Mouse (Mus musculus): ENCODE results near the gene Hes7. TPM values are rescaled to one million over a fixed set of nuclear protein-coding genes. Genes with fewer than 3 reads are reported as not detected.

Gene Hes7
- polyA plus RNA-seq, 1 experiment from 2014 or later, result 0.65 TPM

DNA sequence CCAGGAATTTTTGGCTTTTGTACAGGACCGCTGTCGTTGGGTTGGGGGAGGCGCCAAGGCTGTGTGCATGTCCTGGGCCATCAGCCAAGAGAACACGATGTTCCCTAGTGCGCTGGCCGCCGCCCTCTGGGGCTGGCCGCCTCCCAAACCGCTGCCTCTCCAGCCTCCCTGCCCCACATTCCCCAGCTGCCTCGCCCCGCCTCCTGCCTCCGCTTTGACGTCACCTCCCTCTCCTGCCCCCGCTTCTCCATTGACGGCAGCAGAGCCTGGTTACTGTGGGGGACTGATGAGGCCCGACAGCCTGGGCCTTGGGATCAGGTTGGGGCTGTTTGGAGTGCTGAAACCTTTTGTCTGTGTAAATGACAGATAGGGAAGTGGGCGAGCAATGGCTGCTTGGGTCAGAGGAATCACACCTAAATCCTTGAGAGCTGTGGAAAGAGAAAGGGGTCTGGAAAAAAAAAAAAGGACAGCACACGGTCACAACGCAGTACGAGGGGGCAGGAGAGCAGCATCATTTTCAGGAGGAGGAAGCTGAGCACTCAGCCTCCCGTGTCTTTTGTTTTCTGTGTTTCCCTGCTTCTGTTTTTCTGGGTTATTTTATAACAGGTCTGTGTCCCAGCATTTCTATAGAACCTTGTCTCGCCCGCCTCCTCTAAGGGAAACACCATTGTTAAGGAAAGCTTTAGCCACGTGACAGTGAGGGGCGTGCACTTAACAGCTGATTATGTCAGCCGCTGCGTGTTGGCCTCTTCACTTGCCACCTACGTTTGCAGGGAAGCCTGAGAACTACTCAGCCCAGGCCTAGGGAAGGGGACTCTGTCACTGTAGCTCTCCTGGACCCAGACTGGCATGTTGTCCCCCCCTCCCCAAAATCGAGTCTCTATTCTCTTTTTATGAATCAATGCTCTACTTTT lies 23.0 kb upstream of the Hes7 start:
- H3K27me3 ChIP-seq (ENCODE audit: control insufficient read depth, insufficient read depth, low read length), result no peaks in the 10 kb centered on the region
- H3K36me3 ChIP-seq (ENCODE audit: control insufficient read depth, insufficient read depth, low read length), result peaks cover 4% of the 10 kb centered on the region; the same call in 1 of the 2 replicates
- no peak for ATAC-seq (ENCODE audit: insufficient number of reproducible peaks, low FRiP score, low TSS enrichment, low read depth)
- H3K4me3 ChIP-seq (ENCODE audit: low read depth, low read length), result peak overlapping the region; percentile 26
- H3K9me3 ChIP-seq (ENCODE audit: control insufficient read depth, low read length), result no peaks in the 10 kb centered on the region
- H3K4me1 ChIP-seq (ENCODE audit: control insufficient read depth, insufficient read depth, low read length), result peaks cover 37% of the 10 kb centered on the region
- no peak overlapping the region; the same call in 1 of the 2 replicates for H3K9ac ChIP-seq (ENCODE audit: low read length)
- WGBS, result 5% methylated on average over 29 of the region's 29 CpGs
- H3K27ac ChIP-seq (replicated peaks; ENCODE audit: low read depth, low read length), result no peak overlapping the region
- peak; percentile 88 for DNase-seq (ENCODE audit: low spot score)
- peak overlapping the region; percentile 92 for H3K4me2 ChIP-seq (ENCODE audit: low read depth, severe bottlenecking)

DNA sequence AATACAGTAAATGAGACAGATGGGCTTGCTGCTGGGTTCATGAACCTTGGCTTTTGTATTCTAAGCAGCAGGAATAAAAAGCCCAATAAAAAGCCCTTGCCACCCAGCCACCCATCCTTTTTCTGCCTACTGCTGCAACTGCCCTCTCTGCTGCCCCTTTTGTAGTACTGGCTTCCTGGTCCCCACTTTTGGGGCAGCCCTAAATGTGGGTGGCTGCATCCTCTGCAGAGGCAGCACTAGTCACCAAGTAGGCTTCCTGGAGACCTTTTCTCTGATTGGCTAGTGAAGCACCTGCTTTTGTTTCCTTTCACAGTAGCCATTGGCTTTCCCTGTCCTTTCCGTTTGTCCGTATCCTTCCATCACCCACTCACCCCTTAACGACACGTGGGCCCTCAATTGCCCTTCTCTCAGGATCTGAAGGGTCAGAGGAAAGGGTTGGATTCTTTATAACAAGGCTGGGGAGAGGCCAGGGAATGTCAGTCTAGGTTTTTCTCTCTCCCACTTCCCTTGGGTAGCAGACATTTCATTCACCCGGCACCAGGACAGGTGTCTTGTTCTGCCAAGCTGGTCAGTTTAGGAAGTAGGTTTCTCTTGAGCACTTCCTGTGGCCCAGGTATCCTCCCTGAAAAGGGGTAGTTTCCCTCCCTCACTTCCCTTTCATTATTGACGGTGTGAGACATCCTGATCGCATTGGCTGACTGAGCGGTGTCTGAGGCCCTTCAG lies 22.0 kb upstream of the Hes7 start:
- H3K27ac ChIP-seq (replicated peaks; ENCODE audit: low read depth, low read length), result no peak overlapping the region
- H3K9ac ChIP-seq (ENCODE audit: low read length), result no peak overlapping the region
- ATAC-seq (ENCODE audit: insufficient number of reproducible peaks, low FRiP score, low TSS enrichment, low read depth) (no peak), DNase-seq (ENCODE audit: low spot score) (no peak)
- peak overlapping the region; percentile 83 for H3K4me2 ChIP-seq (ENCODE audit: low read depth, severe bottlenecking)
- H3K27me3 ChIP-seq (ENCODE audit: control insufficient read depth, insufficient read depth, low read length), result no peaks in the 10 kb centered on the region
- H3K4me3 ChIP-seq (ENCODE audit: low read depth, low read length), result peak overlapping the region; percentile 50
- 25% methylated on average over 8 of the region's 8 CpGs for WGBS
- peaks cover 5% of the 10 kb centered on the region; the same call in 1 of the 2 replicates for H3K36me3 ChIP-seq (ENCODE audit: control insufficient read depth, insufficient read depth, low read length)
- H3K4me1 ChIP-seq (ENCODE audit: control insufficient read depth, insufficient read depth, low read length), result peaks cover 37% of the 10 kb centered on the region
- H3K9me3 ChIP-seq (ENCODE audit: control insufficient read depth, low read length), result no peaks in the 10 kb centered on the region

DNA sequence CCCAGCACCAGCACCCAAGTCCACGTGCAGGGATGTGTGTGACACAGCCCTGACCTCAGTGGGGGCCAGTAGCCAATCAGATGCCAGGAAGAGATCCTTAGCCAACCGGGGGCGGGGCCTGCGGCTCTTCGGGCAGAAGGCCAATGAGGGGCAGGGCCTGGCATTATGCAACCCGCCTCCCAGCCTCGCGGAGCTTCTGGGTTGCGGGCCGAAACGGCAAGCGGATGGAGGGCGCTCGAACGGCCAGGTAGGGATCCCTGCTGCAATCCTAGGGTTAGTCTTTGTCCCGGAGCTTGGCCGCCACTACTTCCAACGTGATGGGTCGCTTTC lies 21.5 kb upstream of the Hes7 start:
- no peaks in the 10 kb centered on the region for H3K27me3 ChIP-seq (ENCODE audit: control insufficient read depth, insufficient read depth, low read length)
- H3K4me1 ChIP-seq (ENCODE audit: control insufficient read depth, insufficient read depth, low read length), result peaks cover 37% of the 10 kb centered on the region
- ATAC-seq (ENCODE audit: insufficient number of reproducible peaks, low FRiP score, low TSS enrichment, low read depth), result peak; percentile 67
- H3K9me3 ChIP-seq (ENCODE audit: control insufficient read depth, low read length), result no peaks in the 10 kb centered on the region
- WGBS, result 0% methylated on average over 19 of the region's 19 CpGs
- DNase-seq (ENCODE audit: low spot score), result peak; percentile 93
- peak overlapping the region; percentile 50 for H3K4me3 ChIP-seq (ENCODE audit: low read depth, low read length)
- H3K4me2 ChIP-seq (ENCODE audit: low read depth, severe bottlenecking), result peak overlapping the region; percentile 83
- 0 out of 2 replicates have a peak overlapping the region, but pooled peaks have one; percentile 44 for H3K27ac ChIP-seq (replicated peaks; ENCODE audit: low read depth, low read length)
- H3K36me3 ChIP-seq (ENCODE audit: control insufficient read depth, insufficient read depth, low read length), result peaks cover 10% of the 10 kb centered on the region; the same call in 1 of the 2 replicates
- peak overlapping the region; percentile 31; the same call in 1 of the 2 replicates for H3K9ac ChIP-seq (ENCODE audit: low read length)

DNA sequence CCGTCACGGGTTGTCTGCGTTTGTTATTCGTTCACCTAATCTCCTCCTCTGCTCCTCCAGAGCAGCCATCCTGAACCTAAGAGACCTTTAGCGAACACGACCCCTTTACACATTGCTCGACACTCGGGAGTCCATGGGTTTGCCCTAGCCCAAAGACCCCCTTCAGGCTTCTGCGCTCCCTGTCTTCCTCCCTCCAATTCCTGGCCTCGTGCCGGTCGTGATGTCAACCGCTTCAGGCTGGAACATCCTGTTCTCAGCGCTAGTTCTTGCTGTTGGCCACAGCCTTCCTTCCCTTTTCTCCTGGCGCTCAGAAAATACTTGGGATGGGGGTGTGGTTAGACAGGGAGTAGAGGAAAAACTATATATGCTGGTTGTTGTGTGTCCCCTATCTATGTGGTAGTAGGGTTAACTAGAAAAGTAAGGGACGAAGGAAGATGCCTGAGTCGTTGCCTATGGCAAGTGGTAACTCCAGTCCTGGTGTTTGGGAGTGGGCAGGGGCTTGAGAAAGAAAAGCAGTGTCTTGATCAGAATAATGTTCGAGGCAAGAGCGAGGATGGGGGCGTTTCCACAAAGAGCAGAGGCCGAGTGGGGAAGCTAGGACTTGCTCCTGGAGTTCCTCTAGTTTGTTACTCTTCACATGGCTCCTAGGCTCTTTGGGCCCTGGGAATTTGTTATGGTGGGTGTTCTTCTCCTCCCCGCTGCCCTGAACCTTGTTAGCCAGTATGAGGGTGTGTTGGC lies 20.9 kb upstream of the Hes7 start:
- Histone ChIP-seq H3K4me2 (ENCODE audit: low read depth, severe bottlenecking) (peak overlapping the region; percentile 83), H3K4me1 (ENCODE audit: control insufficient read depth, insufficient read depth, low read length) (peaks cover 37% of the 10 kb centered on the region)
- no peak for ATAC-seq (ENCODE audit: insufficient number of reproducible peaks, low FRiP score, low TSS enrichment, low read depth)

DNA sequence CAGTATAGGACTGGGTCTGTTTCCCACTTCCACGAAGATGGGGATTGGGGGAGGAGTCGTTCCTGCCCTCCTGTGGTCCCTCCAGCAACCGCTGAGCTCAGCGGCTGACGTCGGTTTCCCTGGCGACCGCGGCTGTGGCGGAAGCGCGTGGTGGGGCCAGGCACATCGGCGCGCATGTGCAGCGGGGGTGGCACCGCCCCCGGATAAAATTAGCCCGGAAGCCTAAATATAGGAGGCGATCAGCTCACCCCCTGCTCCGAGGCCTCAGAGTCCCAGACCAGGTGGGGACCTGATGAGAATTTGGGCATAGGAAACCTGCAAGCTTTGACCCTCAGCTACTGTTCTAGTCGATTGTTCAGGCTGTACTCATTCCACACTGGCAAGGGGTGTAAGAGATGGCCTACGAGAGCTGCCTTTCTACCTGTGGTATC lies 20.3 kb upstream of the Hes7 start:
- WGBS, result 2% methylated on average over 23 of the region's 23 CpGs
- peak; percentile 88 for DNase-seq (ENCODE audit: low spot score)
- H3K27me3 ChIP-seq (ENCODE audit: control insufficient read depth, insufficient read depth, low read length), result no peaks in the 10 kb centered on the region
- H3K4me3 ChIP-seq (ENCODE audit: low read depth, low read length), result peak overlapping the region; percentile 50
- no peak; the same call in 1 of the 2 replicates for ATAC-seq (ENCODE audit: insufficient number of reproducible peaks, low FRiP score, low TSS enrichment, low read depth)
- H3K9ac ChIP-seq (ENCODE audit: low read length), result no peak overlapping the region
- peaks cover 17% of the 10 kb centered on the region; the same call in 1 of the 2 replicates for H3K36me3 ChIP-seq (ENCODE audit: control insufficient read depth, insufficient read depth, low read length)
- H3K9me3 ChIP-seq (ENCODE audit: control insufficient read depth, low read length), result no peaks in the 10 kb centered on the region
- H3K4me1 ChIP-seq (ENCODE audit: control insufficient read depth, insufficient read depth, low read length), result peaks cover 37% of the 10 kb centered on the region
- no peak overlapping the region; the same call in 1 of the 2 replicates for H3K27ac ChIP-seq (replicated peaks; ENCODE audit: low read depth, low read length)
- H3K4me2 ChIP-seq (ENCODE audit: low read depth, severe bottlenecking), result peak overlapping the region; percentile 83

More for the DNA sequence above, 20.9 kb upstream of the Hes7 start:
- H3K9me3 ChIP-seq (ENCODE audit: control insufficient read depth, low read length), result no peaks in the 10 kb centered on the region
- peak overlapping the region; percentile 48; the same call in 1 of the 2 replicates for H3K27ac ChIP-seq (replicated peaks; ENCODE audit: low read depth, low read length)
- DNase-seq (ENCODE audit: low spot score), result peak; percentile 50
- H3K36me3 ChIP-seq (ENCODE audit: control insufficient read depth, insufficient read depth, low read length), result peaks cover 15% of the 10 kb centered on the region; the same call in 1 of the 2 replicates
- H3K9ac ChIP-seq (ENCODE audit: low read length), result peak overlapping the region; percentile 31
- peak overlapping the region; percentile 50 for H3K4me3 ChIP-seq (ENCODE audit: low read depth, low read length)
- no peaks in the 10 kb centered on the region for H3K27me3 ChIP-seq (ENCODE audit: control insufficient read depth, insufficient read depth, low read length)
- 1% methylated on average over 22 of the region's 22 CpGs for WGBS

DNA sequence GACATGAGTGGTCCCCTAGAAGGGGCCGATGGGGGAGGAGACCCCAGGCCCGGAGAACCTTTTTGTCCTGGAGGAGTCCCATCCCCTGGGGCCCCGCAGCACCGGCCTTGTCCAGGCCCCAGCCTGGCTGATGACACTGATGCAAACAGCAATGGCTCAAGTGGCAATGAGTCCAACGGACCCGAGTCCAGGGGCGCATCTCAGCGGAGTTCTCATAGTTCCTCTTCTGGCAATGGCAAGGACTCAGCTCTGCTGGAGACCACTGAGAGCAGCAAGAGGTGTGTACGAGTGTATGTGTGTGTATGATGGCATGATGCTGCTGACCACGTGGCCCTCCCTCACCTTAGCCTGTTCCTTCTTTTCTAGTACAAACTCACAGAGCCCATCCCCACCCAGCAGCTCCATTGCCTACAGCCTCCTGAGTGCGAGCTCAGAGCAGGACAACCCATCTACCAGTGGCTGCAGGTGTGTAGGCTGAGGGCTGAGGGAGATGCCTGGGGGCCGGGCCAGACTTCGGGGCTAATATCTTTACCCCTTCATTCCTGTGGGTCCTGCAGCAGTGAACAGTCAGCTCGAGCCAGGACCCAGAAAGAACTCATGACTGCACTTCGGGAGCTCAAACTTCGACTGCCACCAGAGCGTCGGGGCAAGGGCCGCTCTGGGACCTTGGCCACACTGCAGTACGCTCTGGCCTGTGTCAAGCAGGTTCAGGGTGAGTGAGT lies 19.4 kb upstream of the Hes7 start:
- H3K9me3 ChIP-seq (ENCODE audit: control insufficient read depth, low read length), result no peaks in the 10 kb centered on the region
- no peak overlapping the region for H3K27ac ChIP-seq (replicated peaks; ENCODE audit: low read depth, low read length)
- peaks cover 36% of the 10 kb centered on the region for H3K4me1 ChIP-seq (ENCODE audit: control insufficient read depth, insufficient read depth, low read length)
- no peak overlapping the region for H3K9ac ChIP-seq (ENCODE audit: low read length)
- DNase-seq (ENCODE audit: low spot score) (no peak), ATAC-seq (ENCODE audit: insufficient number of reproducible peaks, low FRiP score, low TSS enrichment, low read depth) (no peak)
- H3K4me2 ChIP-seq (ENCODE audit: low read depth, severe bottlenecking), result peak overlapping the region; percentile 83; the same call in 1 of the 2 replicates
- WGBS, result 93% methylated on average over 20 of the region's 20 CpGs
- H3K27me3 ChIP-seq (ENCODE audit: control insufficient read depth, insufficient read depth, low read length), result no peaks in the 10 kb centered on the region
- peak overlapping the region; percentile 50; the same call in 1 of the 2 replicates for H3K4me3 ChIP-seq (ENCODE audit: low read depth, low read length)
- peaks cover 22% of the 10 kb centered on the region; the same call in 1 of the 2 replicates for H3K36me3 ChIP-seq (ENCODE audit: control insufficient read depth, insufficient read depth, low read length)

DNA sequence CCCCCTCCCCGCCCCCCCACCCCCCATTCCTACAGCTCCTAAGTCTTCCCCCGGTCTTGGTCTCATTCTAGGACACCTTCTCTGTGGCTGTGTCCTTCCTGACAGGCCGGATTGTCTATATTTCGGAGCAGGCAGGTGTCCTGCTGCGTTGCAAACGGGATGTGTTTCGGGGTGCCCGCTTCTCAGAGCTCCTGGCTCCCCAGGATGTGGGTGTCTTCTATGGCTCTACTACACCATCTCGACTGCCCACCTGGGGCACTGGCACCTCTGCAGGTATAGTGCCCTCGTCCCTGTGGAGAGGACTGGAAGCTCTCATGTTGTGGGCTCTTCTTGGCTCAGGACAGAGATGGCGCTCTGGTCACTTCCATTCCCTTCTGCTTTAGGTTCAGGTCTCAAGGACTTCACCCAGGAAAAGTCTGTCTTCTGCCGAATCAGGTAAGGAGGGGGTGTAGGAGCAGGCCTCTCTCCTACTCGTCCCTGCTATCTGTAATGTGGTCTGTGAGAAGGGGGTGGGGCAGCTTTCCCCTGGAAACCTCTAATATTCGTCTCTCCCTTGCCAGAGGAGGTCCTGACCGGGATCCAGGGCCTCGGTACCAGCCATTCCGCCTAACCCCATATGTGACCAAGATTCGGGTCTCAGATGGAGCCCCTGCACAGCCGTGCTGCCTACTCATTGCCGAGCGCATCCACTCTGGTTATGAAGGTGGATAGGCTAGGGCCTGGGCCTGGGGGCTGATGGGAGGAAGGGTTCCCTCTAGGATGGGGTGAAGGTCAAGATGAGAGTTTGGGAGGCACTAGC lies 18.4 kb upstream of the Hes7 start:
- 89% methylated on average over 21 of the region's 21 CpGs for WGBS
- H3K9me3 ChIP-seq (ENCODE audit: control insufficient read depth, low read length), result no peaks in the 10 kb centered on the region
- no peak overlapping the region for H3K4me3 ChIP-seq (ENCODE audit: low read depth, low read length)
- H3K36me3 ChIP-seq (ENCODE audit: control insufficient read depth, insufficient read depth, low read length), result peaks cover 24% of the 10 kb centered on the region; the same call in 1 of the 2 replicates
- H3K27me3 ChIP-seq (ENCODE audit: control insufficient read depth, insufficient read depth, low read length), result no peaks in the 10 kb centered on the region
- no peak for DNase-seq (ENCODE audit: low spot score)
- H3K4me1 ChIP-seq (ENCODE audit: control insufficient read depth, insufficient read depth, low read length), result peaks cover 30% of the 10 kb centered on the region
- no peak overlapping the region for H3K4me2 ChIP-seq (ENCODE audit: low read depth, severe bottlenecking)
- ATAC-seq (ENCODE audit: insufficient number of reproducible peaks, low FRiP score, low TSS enrichment, low read depth), result no peak
- H3K9ac ChIP-seq (ENCODE audit: low read length), result no peak overlapping the region
- no peak overlapping the region for H3K27ac ChIP-seq (replicated peaks; ENCODE audit: low read depth, low read length)

Measured in limb, embryonic 11.5 days (tissue).